Mouse (Mus musculus) erythroblast, embryonic 14.5 days (primary cell): ENCODE measurements around the gene Nid2.

Experiments
- GATA1 ChIP-seq: IDR thresholded peaks from 2 replicates; pipeline ENCODE4 v1.6.1; 2012; ENCODE audit warnings: low read length, inconsistent platforms, mixed read lengths
- TAL1 ChIP-seq: IDR thresholded peaks from 3 replicates; pipeline ENCODE4 v1.6.1; 2012; ENCODE audit warnings: low read length, inconsistent platforms, mixed read lengths

DNA sequence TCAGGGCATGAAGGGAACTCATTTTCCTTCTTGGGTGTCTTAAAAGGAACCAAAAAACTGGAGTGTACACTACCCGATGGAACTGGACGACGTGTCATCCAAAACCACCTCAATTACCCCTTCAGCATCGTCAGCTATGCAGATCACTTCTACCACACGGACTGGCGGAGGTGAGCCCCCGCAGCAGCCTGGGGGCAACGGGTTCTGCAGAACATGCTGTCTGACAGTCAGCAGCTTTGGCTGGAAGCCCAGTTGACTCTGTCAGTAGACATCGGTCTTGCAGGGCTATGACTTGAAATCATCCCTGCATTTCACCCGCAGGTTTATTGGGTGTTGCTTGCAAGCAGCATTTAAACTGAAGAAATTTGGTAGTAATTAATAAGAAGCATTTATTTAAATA lies 58.9 kb downstream of the Nid2 start:
- TF ChIP-seq GATA1 (no peak), TAL1 (no peak)
